Mouse (Mus musculus): ENCODE data around the gene Pole4. TPM values are rescaled to one million over a fixed set of nuclear protein-coding genes. Genes with fewer than 3 reads are reported as not detected.
"Not testable (repeated sequence)": the region's sequence is repeated elsewhere in the genome, so short reads cannot be mapped to it uniquely, and the experiment has no call there.

Pole4 gene
- polyA plus RNA-seq, 1 experiment from 2014 or later = 82.6 TPM

GRCm38 (mm10) chr6:82666480-82666879, 38.7 kb downstream of the Pole4 start:
- Histone ChIP-seq H3K9me3 (ENCODE audit: control insufficient read depth, low read length) (no peaks in the 10 kb centered on the region), H3K27ac (ENCODE audit: low read length) (no peak overlapping the region), H3K4me1 (ENCODE audit: control insufficient read depth, insufficient read depth, low read length) (no peaks in the 10 kb centered on the region), H3K4me2 (ENCODE audit: low read depth, low read length) (no peak overlapping the region), H3K4me3 (ENCODE audit: low read length) (no peak overlapping the region), H3K9ac (ENCODE audit: low read depth, low read length) (no peak overlapping the region), H3K36me3 (ENCODE audit: control insufficient read depth, insufficient read depth, low read length) (no peaks in the 10 kb centered on the region; the same call in 1 of the 2 replicates), H3K27me3 (replicated peaks; ENCODE audit: control insufficient read depth, insufficient read depth, low read length) (no peaks in the 10 kb centered on the region)
- ATAC-seq = no peak

DNA sequence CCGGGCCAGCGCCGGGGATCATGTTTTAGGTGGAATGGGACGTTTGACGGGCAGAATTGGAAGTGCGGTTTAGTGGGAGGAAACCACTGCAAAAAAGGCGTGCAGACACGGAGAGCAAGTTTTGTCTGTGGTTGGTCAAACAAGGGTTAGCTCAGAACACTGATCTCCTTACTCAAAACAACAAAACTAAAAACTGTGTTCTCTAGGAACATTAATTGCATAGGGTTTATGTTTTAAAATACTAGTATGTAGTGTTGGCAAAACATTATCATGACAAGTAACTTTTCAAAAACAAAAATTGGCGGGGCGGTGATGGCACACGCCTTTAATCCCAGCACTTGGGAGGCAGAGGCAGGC, 52.0 kb downstream of the Pole4 start:
- H3K36me3 ChIP-seq (ENCODE audit: control insufficient read depth, insufficient read depth, low read length) = no peaks in the 10 kb centered on the region
- H3K27ac ChIP-seq (ENCODE audit: low read length) = peak overlapping the region; percentile 89
- H3K27me3 ChIP-seq (replicated peaks; ENCODE audit: control insufficient read depth, insufficient read depth, low read length) = no peaks in the 10 kb centered on the region
- peak overlapping the region; percentile 78 for H3K9ac ChIP-seq (ENCODE audit: low read depth, low read length)
- ATAC-seq = no peak
- H3K4me2 ChIP-seq (ENCODE audit: low read depth, low read length) = peak overlapping the region; percentile 83
- peak overlapping the region; percentile 63 for H3K4me3 ChIP-seq (ENCODE audit: low read length)
- H3K9me3 ChIP-seq (ENCODE audit: control insufficient read depth, low read length) = no peaks in the 10 kb centered on the region
- H3K4me1 ChIP-seq (ENCODE audit: control insufficient read depth, insufficient read depth, low read length) = peaks cover 8% of the 10 kb centered on the region
- WGBS = 34% methylated on average over 11 of the region's 11 CpGs

DNA sequence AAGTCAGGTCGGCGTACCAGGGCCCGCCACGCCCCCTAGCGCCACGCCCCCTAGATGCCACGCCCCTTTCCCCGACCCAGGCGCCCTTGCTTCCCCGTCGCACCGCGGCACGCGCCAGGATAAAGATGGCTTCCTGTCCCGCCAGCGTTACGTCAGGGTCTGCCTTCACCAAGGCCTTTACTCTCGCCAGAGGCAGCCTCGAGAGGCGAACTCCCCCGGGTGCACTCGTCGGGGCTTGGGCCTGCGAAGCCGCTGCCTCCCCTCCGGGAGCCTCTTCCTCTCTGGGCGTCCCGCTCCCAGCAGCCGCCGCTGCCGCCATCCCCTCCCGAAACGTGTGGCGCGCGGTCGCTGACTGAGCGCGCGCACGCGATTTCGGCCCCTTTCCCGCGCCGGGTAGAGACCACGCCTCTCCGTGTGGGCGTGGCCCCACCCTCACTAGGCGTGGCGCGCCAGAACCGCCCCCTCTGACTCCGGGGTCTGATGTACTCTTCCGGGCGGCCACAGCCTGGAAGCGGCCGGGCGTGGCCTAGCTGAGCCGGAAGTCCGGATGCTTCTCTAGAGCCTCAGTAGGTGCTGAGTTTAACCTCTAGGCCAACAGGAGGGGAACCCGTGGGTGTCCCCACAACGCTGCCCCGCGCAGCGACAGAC, 52.5 kb downstream of the Pole4 start:
- peak overlapping the region; percentile 63 for H3K4me3 ChIP-seq (ENCODE audit: low read length)
- H3K9me3 ChIP-seq (ENCODE audit: control insufficient read depth, low read length) = no peaks in the 10 kb centered on the region
- under 1% methylated on average over 65 of the region's 67 CpGs for WGBS
- H3K27me3 ChIP-seq (replicated peaks; ENCODE audit: control insufficient read depth, insufficient read depth, low read length) = no peaks in the 10 kb centered on the region
- peak overlapping the region; percentile 78 for H3K9ac ChIP-seq (ENCODE audit: low read depth, low read length)
- peaks cover 8% of the 10 kb centered on the region for H3K4me1 ChIP-seq (ENCODE audit: control insufficient read depth, insufficient read depth, low read length)
- H3K4me2 ChIP-seq (ENCODE audit: low read depth, low read length) = peak overlapping the region; percentile 83
- no peaks in the 10 kb centered on the region for H3K36me3 ChIP-seq (ENCODE audit: control insufficient read depth, insufficient read depth, low read length)
- peak overlapping the region; percentile 90 for H3K27ac ChIP-seq (ENCODE audit: low read length)
- peak; percentile 99 for ATAC-seq

DNA sequence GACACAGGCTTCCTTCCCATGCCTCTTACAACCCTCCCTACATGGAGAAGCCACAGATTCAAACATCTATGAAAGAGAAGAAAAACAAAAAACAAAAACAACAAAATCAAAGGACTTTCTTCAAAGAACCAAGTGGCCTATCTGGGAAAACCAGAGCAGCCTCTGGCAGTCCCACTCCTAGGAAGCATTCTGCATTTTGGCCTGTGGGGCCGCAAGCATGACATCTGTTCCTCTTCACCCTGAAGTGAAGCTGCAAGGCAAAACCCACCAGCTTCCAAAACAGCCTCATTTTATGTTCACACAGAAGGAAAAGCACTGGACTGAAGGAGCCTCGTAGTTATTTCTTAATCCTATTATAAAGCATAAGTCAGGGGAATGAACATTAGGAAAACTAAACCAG, 56.1 kb downstream of the Pole4 start:
- no peak for ATAC-seq
- Histone ChIP-seq H3K27ac (ENCODE audit: low read length) (no peak overlapping the region), H3K27me3 (replicated peaks; ENCODE audit: control insufficient read depth, insufficient read depth, low read length) (no peaks in the 10 kb centered on the region), H3K9me3 (ENCODE audit: control insufficient read depth, low read length) (no peaks in the 10 kb centered on the region), H3K9ac (ENCODE audit: low read depth, low read length) (no peak overlapping the region), H3K4me2 (ENCODE audit: low read depth, low read length) (no peak overlapping the region), H3K4me3 (ENCODE audit: low read length) (no peak overlapping the region), H3K4me1 (ENCODE audit: control insufficient read depth, insufficient read depth, low read length) (peaks cover 8% of the 10 kb centered on the region), H3K36me3 (ENCODE audit: control insufficient read depth, insufficient read depth, low read length) (peaks cover 7% of the 10 kb centered on the region; the same call in 1 of the 2 replicates)
- 62% methylated on average over 2 of the region's 2 CpGs for WGBS

DNA sequence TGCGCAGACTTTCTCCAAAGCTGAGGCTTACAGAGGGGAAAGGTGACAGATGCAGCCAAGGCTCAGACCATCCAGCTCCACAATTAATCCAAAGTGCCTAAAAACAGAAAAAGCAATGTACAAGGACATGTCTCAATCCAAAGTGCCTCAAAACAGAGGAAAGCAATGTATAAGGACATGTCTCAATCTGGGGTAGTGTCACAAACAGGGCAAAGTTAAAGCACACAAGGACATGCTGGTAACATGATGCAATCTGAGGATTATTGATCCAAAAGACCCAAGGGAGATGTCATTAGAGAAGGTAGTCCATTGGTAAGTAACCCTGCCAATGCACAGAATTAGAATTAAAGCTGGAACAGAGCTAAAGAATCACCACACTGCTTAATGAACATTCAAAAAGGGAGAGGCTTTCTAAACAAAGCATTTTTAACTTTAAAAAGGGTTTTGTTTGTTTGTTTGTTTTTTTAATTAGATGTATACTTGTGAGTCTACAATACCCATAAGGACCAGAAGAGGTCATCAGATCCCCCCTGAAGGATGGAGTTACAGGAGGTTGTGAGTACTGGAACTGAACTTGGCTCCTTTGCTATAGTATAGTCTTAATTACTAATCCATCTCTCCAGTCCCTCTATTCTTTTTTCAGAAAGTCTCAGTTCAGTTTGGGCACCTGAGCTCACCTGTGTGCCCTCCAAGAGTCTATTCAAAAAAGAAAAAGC, 57.1 kb downstream of the Pole4 start:
- Histone ChIP-seq H3K4me3 (ENCODE audit: low read length) (no peak overlapping the region), H3K27ac (ENCODE audit: low read length) (no peak overlapping the region), H3K9ac (ENCODE audit: low read depth, low read length) (no peak overlapping the region), H3K27me3 (replicated peaks; ENCODE audit: control insufficient read depth, insufficient read depth, low read length) (no peaks in the 10 kb centered on the region), H3K9me3 (ENCODE audit: control insufficient read depth, low read length) (no peaks in the 10 kb centered on the region), H3K4me1 (ENCODE audit: control insufficient read depth, insufficient read depth, low read length) (peaks cover 8% of the 10 kb centered on the region), H3K4me2 (ENCODE audit: low read depth, low read length) (no peak overlapping the region), H3K36me3 (ENCODE audit: control insufficient read depth, insufficient read depth, low read length) (peaks cover 7% of the 10 kb centered on the region; the same call in 1 of the 2 replicates)
- no peak for ATAC-seq
- WGBS = 98% methylated on average over 1 of the region's 1 CpGs

GRCm38 (mm10) chr6:82647001-82647400, 58.2 kb downstream of the Pole4 start:
- H3K27ac ChIP-seq (ENCODE audit: low read length) = no peak overlapping the region
- WGBS = 85% methylated on average over 1 of the region's 1 CpGs
- H3K4me3 ChIP-seq (ENCODE audit: low read length) = no peak overlapping the region
- no peak overlapping the region for H3K4me2 ChIP-seq (ENCODE audit: low read depth, low read length)
- H3K4me1 ChIP-seq (ENCODE audit: control insufficient read depth, insufficient read depth, low read length) = peaks cover 5% of the 10 kb centered on the region
- no peak for ATAC-seq
- no peaks in the 10 kb centered on the region for H3K9me3 ChIP-seq (ENCODE audit: control insufficient read depth, low read length)
- no peak overlapping the region for H3K9ac ChIP-seq (ENCODE audit: low read depth, low read length)
- peaks cover 7% of the 10 kb centered on the region; the same call in 1 of the 2 replicates for H3K36me3 ChIP-seq (ENCODE audit: control insufficient read depth, insufficient read depth, low read length)
- H3K27me3 ChIP-seq (replicated peaks; ENCODE audit: control insufficient read depth, insufficient read depth, low read length) = no peaks in the 10 kb centered on the region

DNA sequence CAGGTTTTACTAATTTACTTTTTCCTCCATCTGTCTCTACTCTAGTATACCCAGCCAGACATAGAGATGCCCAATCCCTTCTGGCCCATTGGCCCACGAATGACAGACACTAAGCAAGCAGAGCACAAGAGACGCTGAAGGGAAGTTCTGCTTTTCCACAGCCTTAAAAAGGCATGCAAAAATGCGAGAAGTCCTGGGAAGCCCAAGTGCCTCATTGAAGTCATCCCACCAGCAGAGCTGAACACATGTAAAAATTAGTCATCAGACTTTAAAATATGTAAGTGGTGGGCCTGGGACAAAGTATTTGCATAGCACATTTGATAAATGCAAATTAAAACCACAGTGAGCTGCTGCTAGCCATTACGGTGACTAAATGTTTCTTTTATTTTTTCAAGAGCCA, 65.1 kb downstream of the Pole4 start:
- no peak overlapping the region for H3K9ac ChIP-seq (ENCODE audit: low read depth, low read length)
- H3K4me3 ChIP-seq (ENCODE audit: low read length) = no peak overlapping the region
- no peaks in the 10 kb centered on the region for H3K27me3 ChIP-seq (replicated peaks; ENCODE audit: control insufficient read depth, insufficient read depth, low read length)
- no peaks in the 10 kb centered on the region for H3K36me3 ChIP-seq (ENCODE audit: control insufficient read depth, insufficient read depth, low read length)
- no peaks in the 10 kb centered on the region for H3K4me1 ChIP-seq (ENCODE audit: control insufficient read depth, insufficient read depth, low read length)
- H3K4me2 ChIP-seq (ENCODE audit: low read depth, low read length) = no peak overlapping the region
- H3K9me3 ChIP-seq (ENCODE audit: control insufficient read depth, low read length) = no peaks in the 10 kb centered on the region
- no peak for ATAC-seq
- no peak overlapping the region for H3K27ac ChIP-seq (ENCODE audit: low read length)
- WGBS = 77% methylated on average over 4 of the region's 4 CpGs

DNA sequence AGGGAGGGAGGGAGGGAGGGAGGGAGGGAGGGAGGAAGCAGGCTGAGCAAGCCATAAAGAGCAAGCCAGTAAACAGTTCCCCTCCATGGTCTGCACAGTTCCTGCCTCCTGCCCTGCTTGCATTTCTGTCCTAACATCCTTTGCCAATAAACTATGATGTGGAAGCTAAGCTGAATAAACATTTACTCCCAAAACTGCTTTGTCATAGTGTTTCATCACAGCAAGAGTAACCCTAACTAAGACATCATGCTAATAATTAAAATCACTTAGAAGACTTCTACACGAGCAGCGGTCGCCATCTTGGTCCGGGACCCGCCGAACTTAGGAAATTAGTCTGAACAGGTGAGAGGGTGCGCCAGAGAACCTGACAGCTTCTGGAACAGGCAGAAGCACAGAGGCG, 79.8 kb downstream of the Pole4 start:
- ATAC-seq = not testable (repeated sequence)

DNA sequence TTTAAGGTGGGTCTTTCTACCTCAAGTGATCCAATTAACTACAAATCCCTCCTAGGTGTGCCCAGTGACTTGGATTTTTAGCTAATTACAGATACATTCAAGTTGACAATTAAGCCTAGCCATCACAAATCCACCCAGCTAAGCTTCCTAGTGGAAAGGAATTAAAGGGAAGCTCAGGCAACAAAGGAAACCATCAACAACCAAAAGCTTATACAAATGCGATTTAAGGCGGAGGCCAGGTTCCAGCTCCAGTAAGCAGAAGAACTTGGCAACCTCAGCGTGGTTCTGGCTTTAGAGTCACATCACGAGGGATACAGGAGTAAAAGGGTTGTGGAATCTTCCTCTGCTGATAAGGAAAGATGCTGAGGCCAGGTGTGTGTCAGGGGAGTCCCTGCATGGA, 92.0 kb downstream of the Pole4 start:
- WGBS = 79% methylated on average over 4 of the region's 4 CpGs
- no peak for ATAC-seq

More for the DNA sequence above, 79.8 kb downstream of the Pole4 start:
- H3K36me3 ChIP-seq (ENCODE audit: control insufficient read depth, insufficient read depth, low read length); H3K27ac ChIP-seq (ENCODE audit: low read length); H3K9ac ChIP-seq (ENCODE audit: low read depth, low read length); H3K4me2 ChIP-seq (ENCODE audit: low read depth, low read length); H3K4me1 ChIP-seq (ENCODE audit: control insufficient read depth, insufficient read depth, low read length); H3K27me3 ChIP-seq (replicated peaks; ENCODE audit: control insufficient read depth, insufficient read depth, low read length); H3K9me3 ChIP-seq (ENCODE audit: control insufficient read depth, low read length); H3K4me3 ChIP-seq (ENCODE audit: low read length): not testable (repeated sequence)
- 96% methylated on average over 7 of the region's 8 CpGs for WGBS

More for the DNA sequence above, 92.0 kb downstream of the Pole4 start:
- Histone ChIP-seq H3K9ac (ENCODE audit: low read depth, low read length) (no peak overlapping the region), H3K27me3 (replicated peaks; ENCODE audit: control insufficient read depth, insufficient read depth, low read length) (no peaks in the 10 kb centered on the region), H3K4me3 (ENCODE audit: low read length) (no peak overlapping the region), H3K27ac (ENCODE audit: low read length) (no peak overlapping the region), H3K4me2 (ENCODE audit: low read depth, low read length) (no peak overlapping the region), H3K36me3 (ENCODE audit: control insufficient read depth, insufficient read depth, low read length) (no peaks in the 10 kb centered on the region), H3K9me3 (ENCODE audit: control insufficient read depth, low read length) (no peaks in the 10 kb centered on the region), H3K4me1 (ENCODE audit: control insufficient read depth, insufficient read depth, low read length) (no peaks in the 10 kb centered on the region)

Measured in intestine, embryonic 16.5 days (tissue).